Comparison of ENCODE assay signal across 25 mouse cellular contexts in genomic region chr13:12250496-12250895, GRCm38 (mm10). TPM values are rescaled to one million over a fixed set of nuclear protein-coding genes. Genes with fewer than 3 reads are reported as not detected.
DNase-seq lines count a peak whose midpoint lies in the region; ATAC-seq and TF ChIP-seq lines count a peak whose summit lies in the region.
"Had no signal": no experiment of that assay in that cellular context is flagged by ENCODE, and none has a peak within 500 bp of the region (broad histone marks: within the 10 kb centered on the region; RNA-seq: fewer than 3 reads in every experiment).

No protein-coding gene starts in this region.

- no peak for TF ChIP-seq CTCF in liver, postnatal 0 days (IDR thresholded peaks at IDR 0.05; ENCODE audit: low read depth)
- no peak for TF ChIP-seq CTCF in layer of hippocampus, adult 2 months (conservative IDR thresholded peaks at IDR 0.05)

- intact Hi-C loops in heart, postnatal 10 days (cut with DNase I) = loop anchor here (10.0 kb wide), 1 partner anchor 314 kb away; the partner anchor contains the start of gene Ero1lb

- H3K4me3 ChIP-seq in liver, embryonic 11.5 days (ENCODE audit: low read depth, low read length) = no peak overlapping the region
- no peak overlapping the region for H3K4me3 ChIP-seq in liver, postnatal 0 days (ENCODE audit: low read depth, low read length)
- H3K4me3 ChIP-seq in liver, embryonic 16.5 days (ENCODE audit: low read depth, low read length) = no peak overlapping the region
- H3K4me3 ChIP-seq in layer of hippocampus, adult 2 months = no peak overlapping the region
- H3K4me3 ChIP-seq: embryonic facial prominence, embryonic 12.5 days; embryonic facial prominence, embryonic 15.5 days; forebrain, embryonic 12.5 days; forebrain, embryonic 15.5 days; hindbrain, embryonic 10.5 days; hindbrain, embryonic 13.5 days had no signal

- peak; percentile 74 for ATAC-seq in liver, embryonic 11.5 days (replicated peaks; ENCODE audit: low FRiP score)
- no peak; the same call in 1 of the 2 replicates for ATAC-seq in liver, postnatal 0 days
- ATAC-seq in erythroid progenitor cell, adult 5-6 weeks (replicated peaks; ENCODE audit: low FRiP score, poor library complexity, severe bottlenecking) = peak; percentile 40; the same call in 1 of the 2 replicates
- 0 out of 2 replicates have a peak, but pooled peaks have one; percentile 21 for ATAC-seq in liver, embryonic 16.5 days (ENCODE audit: low read depth)
- ATAC-seq in frontal cortex, adult (ENCODE audit: low TSS enrichment) = no peak
- ATAC-seq: forebrain, embryonic 15.5 days; hindbrain, embryonic 16.5 days; Patski had no signal

- no peaks in the 10 kb centered on the region for H3K9me3 ChIP-seq in liver, embryonic 11.5 days (ENCODE audit: control insufficient read depth, low read length)
- H3K9me3 ChIP-seq in liver, postnatal 0 days (ENCODE audit: low read length) = no peaks in the 10 kb centered on the region
- H3K9me3 ChIP-seq in liver, embryonic 16.5 days (replicated peaks; ENCODE audit: control insufficient read depth, low read length) = no peaks in the 10 kb centered on the region
- H3K9me3 ChIP-seq: embryonic facial prominence, embryonic 12.5 days; embryonic facial prominence, embryonic 15.5 days; forebrain, embryonic 12.5 days; forebrain, embryonic 15.5 days; hindbrain, embryonic 10.5 days; hindbrain, embryonic 13.5 days had no signal

- DNase-seq in liver, embryonic 11.5 days (ENCODE audit: low spot score) = no peak
- no peak for DNase-seq in liver, postnatal 0 days
- no peak for DNase-seq in heart, postnatal 10 days
- no peak for DNase-seq in layer of hippocampus, adult 2 months (ENCODE audit: low spot score in 2 of 2)
- DNase-seq: adrenal gland, postnatal 10 days; adrenal gland, postnatal 36 days; cerebellum, adult 11 months; cerebellum, adult 2 months; cerebellum, adult 9-11 months; cerebellum, postnatal 25 days; gastrocnemius, postnatal 10 days; heart, adult 11 months; heart, postnatal 36 days had no signal

- H3K36me3 ChIP-seq in liver, embryonic 11.5 days (ENCODE audit: control insufficient read depth, insufficient read depth, low read length) = peaks cover 15% of the 10 kb centered on the region; the same call in 1 of the 2 replicates
- peaks cover 20% of the 10 kb centered on the region for H3K36me3 ChIP-seq in liver, postnatal 0 days (replicated peaks; ENCODE audit: insufficient read depth, low read length)
- peaks cover 22% of the 10 kb centered on the region for H3K36me3 ChIP-seq in liver, embryonic 16.5 days (ENCODE audit: control insufficient read depth, insufficient read depth)

- H3K4me2 ChIP-seq in liver, embryonic 11.5 days = no peak overlapping the region
- no peak overlapping the region for H3K4me2 ChIP-seq in liver, postnatal 0 days (ENCODE audit: low read depth, low read length)
- H3K4me2 ChIP-seq in liver, embryonic 16.5 days (ENCODE audit: low read depth, low read length) = no peak overlapping the region
- H3K4me2 ChIP-seq: embryonic facial prominence, embryonic 12.5 days; embryonic facial prominence, embryonic 15.5 days; forebrain, embryonic 12.5 days; forebrain, embryonic 15.5 days; heart, embryonic 11.5 days; hindbrain, embryonic 13.5 days had no signal

- peaks cover 3% of the 10 kb centered on the region; the same call in 1 of the 2 replicates for H3K4me1 ChIP-seq in liver, embryonic 11.5 days (replicated peaks; ENCODE audit: control insufficient read depth, insufficient read depth, low read length)
- no peaks in the 10 kb centered on the region for H3K4me1 ChIP-seq in liver, postnatal 0 days (ENCODE audit: insufficient read depth)
- H3K4me1 ChIP-seq in liver, embryonic 16.5 days (ENCODE audit: control insufficient read depth, low read depth, low read length) = peaks cover 2% of the 10 kb centered on the region; the same call in 1 of the 2 replicates
- H3K4me1 ChIP-seq: embryonic facial prominence, embryonic 15.5 days; forebrain, embryonic 12.5 days; forebrain, embryonic 15.5 days; hindbrain, embryonic 10.5 days; hindbrain, embryonic 13.5 days had no signal

- no peak overlapping the region for H3K9ac ChIP-seq in liver, embryonic 11.5 days (ENCODE audit: low read depth, low read length)
- H3K9ac ChIP-seq in liver, postnatal 0 days (replicated peaks) = no peak overlapping the region
- H3K9ac ChIP-seq in liver, embryonic 16.5 days (ENCODE audit: low read depth, low read length) = no peak overlapping the region
- H3K9ac ChIP-seq: embryonic facial prominence, embryonic 12.5 days; embryonic facial prominence, embryonic 15.5 days; forebrain, embryonic 12.5 days; forebrain, embryonic 15.5 days; hindbrain, embryonic 13.5 days had no signal

- no peaks in the 10 kb centered on the region for H3K27me3 ChIP-seq in liver, embryonic 11.5 days (replicated peaks; ENCODE audit: control insufficient read depth, insufficient read depth, low read length)
- H3K27me3 ChIP-seq in liver, postnatal 0 days (ENCODE audit: insufficient read depth, low read length) = no peaks in the 10 kb centered on the region
- H3K27me3 ChIP-seq in liver, embryonic 16.5 days (ENCODE audit: control insufficient read depth, insufficient read depth, low read depth, low read length) = no peaks in the 10 kb centered on the region
- H3K27me3 ChIP-seq: embryonic facial prominence, embryonic 12.5 days; embryonic facial prominence, embryonic 15.5 days; forebrain, embryonic 12.5 days; forebrain, embryonic 15.5 days; hindbrain, embryonic 13.5 days; Patski had no signal

- TF ChIP-seq EP300 in liver, postnatal 0 days (IDR thresholded peaks at IDR 0.05; ENCODE audit: low read depth) = no peak

- H3K27ac ChIP-seq in liver, embryonic 11.5 days (ENCODE audit: low read depth, low read length) = no peak overlapping the region
- H3K27ac ChIP-seq in liver, postnatal 0 days (ENCODE audit: low read depth) = no peak overlapping the region
- H3K27ac ChIP-seq in liver, embryonic 16.5 days (ENCODE audit: low read length) = no peak overlapping the region
- H3K27ac ChIP-seq in layer of hippocampus, adult 2 months = no peak overlapping the region
- H3K27ac ChIP-seq: embryonic facial prominence, embryonic 12.5 days; embryonic facial prominence, embryonic 15.5 days; forebrain, embryonic 12.5 days; forebrain, embryonic 15.5 days; hindbrain, embryonic 10.5 days; hindbrain, embryonic 13.5 days had no signal

- 68% methylated on average over 3 of the region's 3 CpGs for WGBS in liver, embryonic 11.5 days
- 62% methylated on average over 3 of the region's 3 CpGs for WGBS in liver, postnatal 0 days (ENCODE audit: insufficient replicate concordance)
- 37% methylated on average over 3 of the region's 3 CpGs for WGBS in liver, embryonic 16.5 days (ENCODE audit: insufficient replicate concordance)

RNA-seq across cellular contexts. Expression of gene Mtr, which starts 7.4 kb away (rescaled TPM):
- 18.2 and 21.5 TPM in 2 replicates for polyA plus RNA-seq in liver, embryonic 11.5 days (2014; fragmentation: Nextera tagmentation; extraction: Ambion mirVana)
- 3.2 and 4.1 TPM in 2 replicates for polyA plus RNA-seq in liver, postnatal 0 days (2015; fragmentation: Nextera tagmentation; extraction: Ambion mirVana)
- 15.5 and 17.2 TPM in 2 replicates for total RNA-seq in erythroid progenitor cell, adult 5-6 weeks (2015; ENCODE audit: low replicate concordance)
- total RNA-seq in erythroid progenitor cell, adult 5-6 weeks (2017; ENCODE audit: low replicate concordance) = 25.9 and 42.1 TPM in 2 replicates
- polyA plus RNA-seq in liver, embryonic 16.5 days (2015; fragmentation: Nextera tagmentation; extraction: Ambion mirVana) = 7.6 TPM in 2 replicates
- 10 to 100 TPM; 36.7 to 38.6 TPM for total RNA-seq in heart, postnatal 10 days (2021)
- total RNA-seq in layer of hippocampus, adult 2 months (2021) = 10 to 100 TPM; 18.2 to 20.6 TPM

Comparison
In these comparisons a context has a peak if more than half of its experiments do, and no peak if none do; other contexts are left out.
1. ATAC-seq: peak in liver, embryonic 11.5 days (single experiment), erythroid progenitor cell, adult 5-6 weeks (single experiment) and liver, embryonic 16.5 days (single experiment); none in liver, postnatal 0 days (single experiment) and frontal cortex, adult (single experiment).